Mouse (Mus musculus) ES-Bruce4 (cell line): Measurements from ENCODE around the gene Cnst.

Source experiments
- EP300 ChIP-seq: IDR thresholded peaks from 2 replicates; pipeline ENCODE4 v1.6.1; 2011; ENCODE audit warnings: low read depth, low read length; ENCODE audit not compliant: insufficient read depth
- POLR2A ChIP-seq: IDR thresholded peaks from one replicate; pipeline ENCODE4 v1.8.1; 2011; ENCODE audit warnings: low read length; ENCODE audit not compliant: insufficient read depth

DNA sequence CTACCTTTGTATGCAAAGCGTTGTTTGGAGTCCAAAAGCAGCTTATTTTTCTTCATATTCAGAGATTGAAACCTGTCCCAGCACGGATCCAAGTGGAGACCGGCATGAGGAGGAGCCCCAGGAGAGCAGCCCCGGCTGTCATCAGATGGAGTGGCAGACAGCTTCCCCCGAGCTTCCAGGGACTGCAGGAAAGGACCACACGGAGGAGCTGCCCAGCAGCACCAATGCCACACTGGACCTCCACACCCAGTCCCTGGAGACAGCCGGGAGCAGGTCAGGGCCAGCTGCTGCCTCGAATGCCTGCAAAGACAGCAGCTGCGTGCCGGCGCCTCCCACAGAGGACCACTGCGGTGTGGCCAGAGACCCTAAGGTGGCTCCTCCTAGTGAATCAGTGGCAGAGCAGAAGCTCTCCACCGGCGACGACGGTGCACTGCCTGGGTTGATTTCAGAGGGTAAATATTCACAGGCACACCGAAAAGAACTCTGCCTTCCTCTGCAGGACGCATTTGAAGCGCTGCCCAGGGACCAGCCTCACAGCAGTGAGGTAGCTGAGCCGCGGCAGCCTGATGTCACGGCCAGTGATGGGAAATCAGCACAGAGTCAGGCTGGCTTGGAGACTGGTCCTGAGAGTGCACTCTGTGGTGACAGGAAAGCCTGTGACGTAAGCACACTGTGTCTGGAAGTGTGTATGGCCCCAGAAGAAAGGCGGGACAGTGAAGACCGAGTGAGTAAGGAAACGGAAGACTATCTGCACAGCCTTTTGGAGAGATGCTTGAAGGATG, 63.7 kb downstream of the Cnst start:
- no peak for TF ChIP-seq POLR2A
- TF ChIP-seq EP300, result no peak
